Mouse (Mus musculus): ENCODE measurements at regions not wholly inside any gene's neighbourhood (a gene's known extent, or its start where the extent isn't known, plus 50 kb on each side); places are given as distances from the start of the nearest gene placed in this dataset.

- H3K27ac ChIP-seq = no peak overlapping the region
- no peak overlapping the region for H3K4me3 ChIP-seq (replicated peaks)
- H3K9me3 ChIP-seq (replicated peaks) = no peaks in the 10 kb centered on the region
- H3K36me3 ChIP-seq = no peaks in the 10 kb centered on the region
- ATAC-seq (replicated peaks; ENCODE audit: low FRiP score) = no peak
- H3K4me2 ChIP-seq = no peak overlapping the region
- H3K27me3 ChIP-seq = no peaks in the 10 kb centered on the region
- H3K4me1 ChIP-seq = 0 out of 2 replicates have a peak, but pooled peaks cover 2% of the 10 kb centered on the region
- H3K9ac ChIP-seq = no peak overlapping the region
- 73% methylated on average over 4 of the region's 4 CpGs for WGBS
Observed at GRCm38 (mm10) chr9:59094106-59094505, 57.9 kb upstream of the Neo1 start.

- no peak overlapping the region for H3K27ac ChIP-seq
- H3K4me3 ChIP-seq (replicated peaks) = no peak overlapping the region
- H3K9ac ChIP-seq = no peak overlapping the region
- H3K9me3 ChIP-seq (replicated peaks) = no peaks in the 10 kb centered on the region
- 90% methylated on average over 3 of the region's 3 CpGs for WGBS
- H3K4me2 ChIP-seq = no peak overlapping the region
- no peak for ATAC-seq (replicated peaks; ENCODE audit: low FRiP score)
- no peaks in the 10 kb centered on the region for H3K36me3 ChIP-seq
- 0 out of 2 replicates have a peak, but pooled peaks cover 12% of the 10 kb centered on the region for H3K4me1 ChIP-seq
- H3K27me3 ChIP-seq = no peaks in the 10 kb centered on the region
Observed at GRCm38 (mm10) chr9:59091179-59091578, 54.9 kb upstream of the Neo1 start.

GRCm38 (mm10) chr9:59087704-59088103, 51.5 kb upstream of the Neo1 start:
- H3K36me3 ChIP-seq = no peaks in the 10 kb centered on the region
- 0 out of 2 replicates have a peak, but pooled peaks cover 12% of the 10 kb centered on the region for H3K4me1 ChIP-seq
- 74% methylated on average over 3 of the region's 3 CpGs for WGBS
- ATAC-seq (replicated peaks; ENCODE audit: low FRiP score) = no peak
- no peaks in the 10 kb centered on the region for H3K27me3 ChIP-seq
- H3K9me3 ChIP-seq (replicated peaks) = no peaks in the 10 kb centered on the region
- no peak overlapping the region for H3K9ac ChIP-seq
- H3K4me2 ChIP-seq = no peak overlapping the region
- no peak overlapping the region for H3K27ac ChIP-seq
- H3K4me3 ChIP-seq (replicated peaks) = no peak overlapping the region

GRCm38 (mm10) chr9:59087112-59087511, 50.9 kb upstream of the Neo1 start:
- Histone ChIP-seq H3K27ac (no peak overlapping the region), H3K36me3 (no peaks in the 10 kb centered on the region), H3K9me3 (replicated peaks) (no peaks in the 10 kb centered on the region), H3K4me1 (0 out of 2 replicates have a peak, but pooled peaks cover 12% of the 10 kb centered on the region), H3K4me3 (replicated peaks) (no peak overlapping the region), H3K4me2 (no peak overlapping the region), H3K27me3 (no peaks in the 10 kb centered on the region), H3K9ac (no peak overlapping the region)
- no peak for ATAC-seq (replicated peaks; ENCODE audit: low FRiP score)
- WGBS = 61% methylated on average over 9 of the region's 9 CpGs

- no peak overlapping the region for H3K4me3 ChIP-seq (replicated peaks)
- no peak overlapping the region for H3K9ac ChIP-seq
- no peaks in the 10 kb centered on the region for H3K9me3 ChIP-seq (replicated peaks)
- H3K4me2 ChIP-seq = no peak overlapping the region
- no peaks in the 10 kb centered on the region for H3K36me3 ChIP-seq
- no peak overlapping the region for H3K27ac ChIP-seq
- 0 out of 2 replicates have a peak, but pooled peaks cover 12% of the 10 kb centered on the region for H3K4me1 ChIP-seq
- WGBS = 92% methylated on average over 10 of the region's 10 CpGs
- H3K27me3 ChIP-seq = no peaks in the 10 kb centered on the region
- no peak for ATAC-seq (replicated peaks; ENCODE audit: low FRiP score)
Observed at GRCm38 (mm10) chr9:59086556-59087102, 50.4 kb upstream of the Neo1 start.

Measured in kidney, embryonic 15.5 days (tissue).